Mouse (Mus musculus) CH12.LX (cell line): ENCODE results near the gene Gpr157. TPM values are rescaled to one million over a fixed set of nuclear protein-coding genes. Genes with fewer than 3 reads are reported as not detected.

Experiments used
- DNase-seq: peaks from one replicate; pipeline ENCODE4 v3.0.0-alpha.2; 2013; ENCODE audit errors: extremely low read depth
- H3K27ac ChIP-seq: 2 replicates; pipeline ENCODE4 v1.5.1; 2012; ENCODE audit warnings: low read depth, mild to moderate bottlenecking, control low read depth, moderate library complexity; ENCODE audit not compliant: insufficient read depth
- H3K27me3 ChIP-seq: replicated peaks from 2 replicates; pipeline ENCODE3; 2012; ENCODE audit warnings: inconsistent platforms
- H3K36me3 ChIP-seq, 2 experiments: replicated peaks in 1 of 2; 2 replicates each; pipeline versions ENCODE3 to v1.6.1; 2012; ENCODE audit warnings: inconsistent platforms in 1 of 2, low read length in 1 of 2, mild to moderate bottlenecking in 1 of 2, mixed read lengths in 1 of 2, moderate library complexity in 1 of 2; ENCODE audit not compliant: control insufficient read depth in 1 of 2, insufficient read depth in 1 of 2
- H3K4me1 ChIP-seq, 2 experiments: 2 replicates each; pipeline ENCODE4 v1.6.1; 2012; ENCODE audit warnings: inconsistent platforms in 1 of 2, moderate library complexity in 1 of 2; ENCODE audit not compliant: insufficient read depth in 2 of 2, control insufficient read depth in 1 of 2
- H3K4me2 ChIP-seq: 2 replicates; pipeline ENCODE4 v1.6.1; 2012; ENCODE audit warnings: low read depth, mild to moderate bottlenecking, control low read depth; ENCODE audit not compliant: poor library complexity, insufficient read depth, severe bottlenecking
- H3K4me3 ChIP-seq, 3 experiments: fragments of 150-350 bp in 1 of 3; sonication (generic) in 1 of 3; replicated peaks in 1 of 3; 2 replicates each; pipeline versions ENCODE3 to v1.5.1; 2011 to 2012; ENCODE audit warnings: low read depth in 2 of 3, low read length in 2 of 3, mild to moderate bottlenecking in 2 of 3, moderate library complexity in 2 of 3, control low read depth in 1 of 3, improper control_type of control experiment in 1 of 3, inconsistent platforms in 1 of 3, mixed read lengths in 1 of 3; ENCODE audit not compliant: poor library complexity in 1 of 3
- H3K79me2 ChIP-seq: replicated peaks from 2 replicates; pipeline ENCODE4 v1.6.1; 2012; ENCODE audit warnings: mild to moderate bottlenecking, moderate library complexity; ENCODE audit not compliant: control insufficient read depth, poor library complexity, insufficient read depth, severe bottlenecking; ENCODE audit errors: extremely low read depth
- H3K9ac ChIP-seq: 2 replicates; pipeline ENCODE4 v1.6.1; 2012; ENCODE audit warnings: low read depth, mild to moderate bottlenecking, control low read depth, moderate library complexity; ENCODE audit not compliant: insufficient read depth
- H3K9me3 ChIP-seq: replicated peaks from 2 replicates; pipeline ENCODE3; 2012; ENCODE audit warnings: low read length, inconsistent platforms, mixed read lengths
- BHLHE40 ChIP-seq: IDR thresholded peaks from 2 replicates; pipeline ENCODE4 v1.6.1; 2011; ENCODE audit warnings: mild to moderate bottlenecking, low read depth, low read length, improper control_type of control experiment
- CHD1 ChIP-seq: IDR thresholded peaks from 2 replicates; pipeline ENCODE4 v1.6.1; 2012; ENCODE audit warnings: low read depth, low read length, improper control_type of control experiment, inconsistent platforms
- CHD2 ChIP-seq: IDR thresholded peaks from 2 replicates; pipeline ENCODE4 v1.6.1; 2011; ENCODE audit warnings: low read length, improper control_type of control experiment
- CTCF ChIP-seq, 2 experiments: IDR thresholded peaks in 1 of 2; conservative IDR thresholded peaks in 1 of 2; 2 replicates each; pipeline ENCODE4 v1.5.1; 2011 to 2012; ENCODE audit warnings: low read depth in 2 of 2, low read length in 2 of 2, improper control_type of control experiment in 1 of 2, inconsistent platforms in 1 of 2, mild to moderate bottlenecking in 1 of 2, moderate library complexity in 1 of 2
- E2F4 ChIP-seq: IDR thresholded peaks from 2 replicates; pipeline ENCODE4 v1.6.1; 2011; ENCODE audit warnings: low read depth, low read length, improper control_type of control experiment; ENCODE audit not compliant: insufficient replicate concordance
- ELF1 ChIP-seq: IDR thresholded peaks from 2 replicates; pipeline ENCODE4 v1.6.1; 2014; ENCODE audit warnings: low read depth, mild to moderate bottlenecking, inconsistent platforms, low read length, improper control_type of control experiment
- EP300 ChIP-seq: IDR thresholded peaks from 2 replicates; pipeline ENCODE4 v1.6.1; 2011; ENCODE audit warnings: low read length, improper control_type of control experiment
- ETS1 ChIP-seq: conservative IDR thresholded peaks from 2 replicates; pipeline ENCODE4 v1.6.1; 2012; ENCODE audit warnings: low read depth, mild to moderate bottlenecking, inconsistent platforms, low read length, improper control_type of control experiment, moderate library complexity
- HCFC1 ChIP-seq: IDR thresholded peaks from 2 replicates; pipeline ENCODE4 v1.6.1; 2012; ENCODE audit warnings: low read depth, mild to moderate bottlenecking, inconsistent platforms, low read length, improper control_type of control experiment
- IRF4 ChIP-seq: IDR thresholded peaks from 2 replicates; pipeline ENCODE4 v1.6.1; 2014; ENCODE audit warnings: low read depth, mild to moderate bottlenecking, inconsistent platforms, low read length, improper control_type of control experiment
- JUN ChIP-seq: IDR thresholded peaks from 2 replicates; pipeline ENCODE4 v1.6.1; 2011; ENCODE audit warnings: low read depth, mild to moderate bottlenecking, low read length, improper control_type of control experiment, moderate library complexity; ENCODE audit not compliant: insufficient read depth
- JUND ChIP-seq: conservative IDR thresholded peaks from 2 replicates; pipeline ENCODE4 v1.6.1; 2011; ENCODE audit warnings: low read depth, low read length, improper control_type of control experiment
- MAFK ChIP-seq: IDR thresholded peaks from 2 replicates; pipeline ENCODE4 v1.6.1; 2011; ENCODE audit warnings: low read length, improper control_type of control experiment; ENCODE audit not compliant: insufficient replicate concordance
- MAX ChIP-seq: IDR thresholded peaks from 2 replicates; pipeline ENCODE4 v1.6.1; 2011; ENCODE audit warnings: low read length, improper control_type of control experiment
- MAZ ChIP-seq: IDR thresholded peaks from 2 replicates; pipeline ENCODE4 v1.6.1; 2012; ENCODE audit warnings: low read depth, mild to moderate bottlenecking, inconsistent platforms, low read length, improper control_type of control experiment, moderate library complexity
- MEF2A ChIP-seq: IDR thresholded peaks from 2 replicates; pipeline ENCODE4 v1.6.1; 2014; ENCODE audit warnings: low read depth, mild to moderate bottlenecking, inconsistent platforms, low read length, improper control_type of control experiment, borderline replicate concordance
- MYC ChIP-seq: IDR thresholded peaks from 2 replicates; pipeline ENCODE4 v1.6.1; 2011; ENCODE audit warnings: low read depth, mild to moderate bottlenecking, improper control_type of control experiment, low read length
- NELFE ChIP-seq: IDR thresholded peaks from 2 replicates; pipeline ENCODE4 v1.6.1; 2011; ENCODE audit warnings: low read depth, low read length, improper control_type of control experiment
- NRF1 ChIP-seq: IDR thresholded peaks from 2 replicates; pipeline ENCODE4 v1.6.1; 2014; ENCODE audit warnings: low read depth, mild to moderate bottlenecking, inconsistent platforms, low read length, improper control_type of control experiment, moderate library complexity
- POLR2A ChIP-seq: IDR thresholded peaks from 2 replicates; pipeline ENCODE4 v1.6.1; 2011; ENCODE audit warnings: low read depth, mild to moderate bottlenecking, improper control_type of control experiment, low read length
- POLR2AphosphoS2 ChIP-seq: IDR thresholded peaks from 2 replicates; pipeline ENCODE4 v1.6.1; 2011; ENCODE audit warnings: low read depth, low read length, improper control_type of control experiment
- RAD21 ChIP-seq: IDR thresholded peaks from 2 replicates; pipeline ENCODE4 v1.6.1; 2011; ENCODE audit warnings: low read depth, mild to moderate bottlenecking, low read length, improper control_type of control experiment, moderate library complexity
- RCOR1 ChIP-seq: conservative IDR thresholded peaks from 2 replicates; pipeline ENCODE4 v1.6.1; 2012; ENCODE audit warnings: low read depth, mild to moderate bottlenecking, inconsistent platforms, low read length, improper control_type of control experiment
- SMC3 ChIP-seq: IDR thresholded peaks from 2 replicates; pipeline ENCODE4 v1.6.1; 2011; ENCODE audit warnings: low read depth, low read length, improper control_type of control experiment
- TBP ChIP-seq: conservative IDR thresholded peaks from 2 replicates; pipeline ENCODE4 v1.6.1; 2011; ENCODE audit warnings: low read depth, low read length, improper control_type of control experiment
- TCF12 ChIP-seq: IDR thresholded peaks from 2 replicates; pipeline ENCODE4 v1.6.1; 2014; ENCODE audit warnings: low read depth, mild to moderate bottlenecking, inconsistent platforms, low read length, improper control_type of control experiment
- UBTF ChIP-seq: IDR thresholded peaks from 2 replicates; pipeline ENCODE4 v1.6.1; 2012; ENCODE audit warnings: low read depth, mild to moderate bottlenecking, inconsistent platforms, low read length, improper control_type of control experiment, moderate library complexity
- USF1 ChIP-seq: IDR thresholded peaks from 2 replicates; pipeline ENCODE4 v1.6.1; 2014; ENCODE audit warnings: low read depth, mild to moderate bottlenecking, inconsistent platforms, low read length, improper control_type of control experiment
- ZC3H11A ChIP-seq: IDR thresholded peaks from 2 replicates; pipeline ENCODE4 v1.6.1; 2012; ENCODE audit warnings: low read depth, mild to moderate bottlenecking, inconsistent platforms, low read length, improper control_type of control experiment
- ZMIZ1 ChIP-seq: IDR thresholded peaks from 2 replicates; pipeline ENCODE4 v1.6.1; 2012; ENCODE audit warnings: low read depth, mild to moderate bottlenecking, inconsistent platforms, low read length, improper control_type of control experiment
- dilution Hi-C: fragments of 300-500 bp; cut with MboI; formaldehyde crosslinking; loops from 2 replicates; pipeline ENCODE4 v1.14.3; 2020; ENCODE audit warnings: low sequenced_read_pairs; ENCODE audit not compliant: extremely low pct_unique_long_range_greater_than_20kb, extremely low pct_ligation_motif_present
- in situ Hi-C: fragments of 300-500 bp; cut with MboI; formaldehyde crosslinking; loops from 3 replicates; pipeline ENCODE4 v1.14.3; 2019; ENCODE audit warnings: low sequenced_read_pairs, low pct_ligation_motif_present, low pct_unique_long_range_greater_than_20kb, mixed read lengths
- polyA plus RNA-seq: library from polyadenylated mRNA; unstranded; fragments of >175 nt; gene quantifications from 2 replicates; pipeline ENCODE4 v1.2.1, GENCODE M21; 2012; ENCODE audit warnings: low read depth; ENCODE audit not compliant: insufficient read length
- total RNA-seq, 2 experiments: library from RNA; depleted of rRNA; stranded (reverse); fragments of 300-350 nt in 1 of 2; fragments of >200 nt in 1 of 2; gene quantifications; 2 replicates each; pipeline ENCODE4 v1.2.3; 2012 to 2014

Gene Gpr157
- total and polyA plus RNA-seq, 3 experiments, result 2.6 to 3.5 (median 2.8) TPM

GRCm38 (mm10) chr4:150112867-150113266 is 25.7 kb downstream of the Gpr157 start:
- Histone ChIP-seq H3K9ac (no peak overlapping the region), H3K79me2 (no peaks in the 10 kb centered on the region), H3K36me3 (no peaks in the 10 kb centered on the region), H3K4me1 (peaks cover 0 to 12% of the 10 kb centered on the region in 2 experiments; a peak in 2 of 4 replicates), H3K27me3 (no peaks in the 10 kb centered on the region)
- no peak for DNase-seq
- dilution Hi-C loops (no loop called here), in situ Hi-C loops (no loop called here)
- TF ChIP-seq MAZ (no peak), MAFK (no peak), POLR2AphosphoS2 (no peak), NRF1 (no peak), CHD1 (no peak), SMC3 (peak; percentile 73), JUN (no peak), CHD2 (no peak), E2F4 (no peak), NELFE (no peak), POLR2A (no peak), USF1 (no peak), ZC3H11A (no peak), HCFC1 (no peak), TCF12 (no peak), RAD21 (peak; percentile 52), UBTF (no peak), IRF4 (no peak), BHLHE40 (no peak), JUND (no peak), CTCF (conservative IDR thresholded peaks at IDR 0.05 in 1 of 2, IDR thresholded peaks at IDR 0.05 in 1 of 2; ENCODE audit: low read depth in 2 of 2, low read length in 2 of 2) (peak; percentile 78 to 80), MAX (no peak)
- TF ChIP-seq, all 38 proteins: peak for 3
- H3K27ac ChIP-seq, result no peak overlapping the region
- no peak overlapping the region for H3K4me3 ChIP-seq
- H3K9me3 ChIP-seq, result peaks cover 2% of the 10 kb centered on the region
- no peak overlapping the region for H3K4me2 ChIP-seq

DNA sequence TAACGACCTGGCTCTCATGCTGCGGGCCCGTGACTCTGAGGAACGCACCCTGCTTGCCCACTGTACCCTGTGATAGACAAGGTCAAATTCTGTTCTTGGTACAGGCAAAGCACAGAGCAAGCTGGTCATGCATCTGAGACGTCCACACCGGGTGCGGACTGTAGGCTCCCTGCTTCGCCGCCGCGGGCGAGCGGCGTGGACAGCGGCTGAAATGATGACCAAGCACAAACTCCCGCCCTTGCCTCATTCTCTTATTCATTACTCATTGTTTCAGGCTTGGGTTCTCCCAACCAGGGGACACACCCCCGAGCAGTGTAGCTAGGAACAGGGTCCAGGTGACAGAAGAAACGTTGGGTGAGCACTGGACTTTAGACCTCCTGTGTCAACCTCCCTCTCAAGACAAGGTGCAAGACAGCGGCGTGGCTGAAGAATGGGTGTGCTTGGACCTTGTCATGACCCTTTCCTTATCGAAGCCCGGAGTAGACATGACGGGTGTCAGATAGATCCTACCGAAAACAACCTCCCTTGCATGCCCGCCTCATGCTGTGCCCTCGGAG is 27.4 kb downstream of the Gpr157 start:
- Histone ChIP-seq H3K36me3 (no peaks in the 10 kb centered on the region), H3K9ac (no peak overlapping the region), H3K79me2 (no peaks in the 10 kb centered on the region), H3K9me3 (peaks cover 2% of the 10 kb centered on the region), H3K4me3 (no peak overlapping the region), H3K27ac (no peak overlapping the region), H3K4me1 (peaks cover 2 to 18% of the 10 kb centered on the region in 2 experiments; a peak in 3 of 4 replicates), H3K27me3 (no peaks in the 10 kb centered on the region), H3K4me2 (no peak overlapping the region)
- TF ChIP-seq ZMIZ1 (no peak), CTCF (conservative IDR thresholded peaks at IDR 0.05 in 1 of 2, IDR thresholded peaks at IDR 0.05 in 1 of 2; ENCODE audit: low read depth in 2 of 2, low read length in 2 of 2) (no peak), JUND (no peak), USF1 (no peak), RCOR1 (no peak), TCF12 (no peak), MEF2A (no peak), MAX (no peak), HCFC1 (no peak), MYC (no peak), EP300 (no peak), POLR2A (no peak), ELF1 (no peak), IRF4 (no peak), TBP (no peak), ETS1 (no peak)
- in situ Hi-C loops (no loop called here), dilution Hi-C loops (no loop called here)
- no peak for DNase-seq
